Mouse (Mus musculus) lung, postnatal 0 days (tissue): ENCODE results near the gene Tcf15.

ENCODE experiments used
- CTCF ChIP-seq: IDR thresholded peaks from 2 replicates; pipeline ENCODE4 v1.5.1; 2016; ENCODE audit warnings: antibody characterized with exemption, mild to moderate bottlenecking
- EP300 ChIP-seq: IDR thresholded peaks from 2 replicates; pipeline ENCODE4 v1.6.1; 2016; ENCODE audit warnings: antibody characterized with exemption, mild to moderate bottlenecking, control low read depth

GRCm38 (mm10) chr2:152106225-152106595 lies 37.2 kb upstream of the Tcf15 start:
- no peak for TF ChIP-seq CTCF
- TF ChIP-seq EP300, result no peak
